Mouse (Mus musculus) E14TG2a.4 (cell line): ENCODE results near the gene Dpm1.

ENCODE experiments used
- H3K27me3 ChIP-seq: 2 replicates; pipeline ENCODE4 v1.6.1; 2014; ENCODE audit warnings: low read length, control low read depth; ENCODE audit not compliant: insufficient read depth
- H3K36me3 ChIP-seq: 2 replicates; pipeline ENCODE4 v1.6.1; 2014; ENCODE audit warnings: low read length, control low read depth; ENCODE audit not compliant: insufficient read depth
- H3K4me1 ChIP-seq: replicated peaks from 2 replicates; pipeline ENCODE4 v1.6.1; 2014; ENCODE audit warnings: low read depth, low read length, control low read depth
- H3K4me3 ChIP-seq: replicated peaks from 2 replicates; pipeline ENCODE4 v1.5.1; 2014; ENCODE audit warnings: mild to moderate bottlenecking, low read length
- H3K9me3 ChIP-seq: 2 replicates; pipeline ENCODE4 v1.6.1; 2014; ENCODE audit warnings: low read length, control low read depth
- CTCF ChIP-seq: conservative IDR thresholded peaks from 2 replicates; pipeline ENCODE4 v1.5.1; 2014; ENCODE audit warnings: low read length
- NANOG ChIP-seq: IDR thresholded peaks from 2 replicates; pipeline ENCODE4 v1.6.1; 2014; ENCODE audit warnings: borderline replicate concordance, low read length, mixed read lengths
- POU5F1 ChIP-seq: IDR thresholded peaks from 2 replicates; pipeline ENCODE4 v1.6.1; 2014; ENCODE audit warnings: low read length, borderline replicate concordance

Gene Dpm1

DNA sequence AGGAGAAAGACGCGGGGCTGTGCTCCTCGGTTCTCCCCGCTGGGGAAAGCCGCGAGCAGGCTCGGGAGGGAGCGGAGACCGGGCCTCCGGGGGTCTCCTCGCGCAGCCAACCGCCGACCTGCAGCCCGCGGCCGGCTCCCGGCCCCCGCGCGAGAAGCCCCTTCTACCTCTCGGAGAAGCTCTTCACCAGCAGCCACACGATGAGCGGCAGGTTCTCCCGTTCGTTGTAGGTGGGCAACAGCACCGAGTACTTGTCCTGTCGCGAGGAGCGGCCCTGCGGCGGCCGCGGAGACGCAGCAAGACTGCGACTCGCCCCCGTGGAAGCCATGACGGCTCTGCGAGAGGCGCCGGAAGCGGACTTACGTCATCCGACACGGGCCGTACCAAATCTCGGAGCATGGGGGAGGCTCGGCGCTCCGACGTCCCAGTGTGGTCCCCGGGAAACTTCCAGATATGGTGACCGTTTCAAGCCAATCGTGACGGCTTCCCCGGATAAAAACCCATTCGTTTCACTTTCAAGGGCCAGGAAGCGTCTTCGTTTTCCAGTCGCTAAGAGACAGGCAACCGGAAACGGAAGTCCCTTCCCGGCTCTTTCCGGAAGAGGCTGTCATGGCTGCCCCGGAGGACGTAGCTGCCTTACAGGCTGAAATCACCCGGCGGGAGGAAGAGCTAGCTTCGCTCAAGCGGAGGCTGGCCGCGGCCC is at the start of gene Dpm1, which contains the start of the genes Gm20716 and Mocs3:
TSS of gene Dpm1 (minus strand) at position 566 of the 703 bp plus-strand sequence.
TSS of gene Gm20716 (minus strand) at position 339 of the 703 bp plus-strand sequence.
TSS of gene Mocs3 (plus strand) at position 597 of the 703 bp plus-strand sequence.
- H3K4me3 ChIP-seq: peak within 1 kb of the TSS; percentile 100
- TF ChIP-seq CTCF (no peak), POU5F1 (no peak), NANOG (no peak)
- H3K4me1 ChIP-seq: peaks cover 47% of the 10 kb centered on the region
- H3K36me3 ChIP-seq: peaks cover 58% of the 10 kb centered on the region
- no peaks in the 10 kb centered on the region for H3K9me3 ChIP-seq
- H3K27me3 ChIP-seq: 0 out of 2 replicates have a peak, but pooled peaks cover 3% of the 10 kb centered on the region

DNA sequence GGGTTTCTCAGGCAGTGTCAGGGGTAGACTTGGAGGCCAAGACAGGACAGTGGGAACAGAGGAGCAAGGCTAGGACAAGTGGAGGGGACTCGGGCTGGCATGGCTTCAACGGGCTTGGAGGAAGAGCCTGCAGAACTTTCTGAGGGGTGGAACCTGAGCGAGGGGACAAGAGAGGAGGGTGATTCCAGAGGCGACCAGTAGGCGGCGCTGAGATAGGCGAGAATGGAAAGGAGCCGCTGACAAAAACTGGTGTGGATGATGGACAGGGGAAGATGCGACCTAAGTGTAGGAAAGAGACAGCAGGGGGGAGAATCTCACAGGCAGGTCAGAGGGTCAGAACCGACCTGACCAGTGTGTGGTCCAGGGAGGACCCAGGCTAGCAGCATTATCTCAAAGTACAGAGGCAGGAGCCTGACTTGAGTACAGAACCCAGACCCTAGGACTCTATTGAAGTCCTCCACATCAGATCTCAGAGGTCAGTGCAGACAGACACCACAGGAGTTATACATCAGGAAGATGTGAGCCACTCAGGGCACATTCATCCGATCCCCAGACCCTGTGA is 44.1 kb upstream of the Dpm1 start:
- H3K4me1 ChIP-seq: peaks cover 20% of the 10 kb centered on the region
- peaks cover 98% of the 10 kb centered on the region for H3K27me3 ChIP-seq
- TF ChIP-seq CTCF (peak; percentile 97), POU5F1 (no peak)
- no peak overlapping the region for H3K4me3 ChIP-seq
- H3K36me3 ChIP-seq: no peaks in the 10 kb centered on the region
- H3K9me3 ChIP-seq: no peaks in the 10 kb centered on the region

DNA sequence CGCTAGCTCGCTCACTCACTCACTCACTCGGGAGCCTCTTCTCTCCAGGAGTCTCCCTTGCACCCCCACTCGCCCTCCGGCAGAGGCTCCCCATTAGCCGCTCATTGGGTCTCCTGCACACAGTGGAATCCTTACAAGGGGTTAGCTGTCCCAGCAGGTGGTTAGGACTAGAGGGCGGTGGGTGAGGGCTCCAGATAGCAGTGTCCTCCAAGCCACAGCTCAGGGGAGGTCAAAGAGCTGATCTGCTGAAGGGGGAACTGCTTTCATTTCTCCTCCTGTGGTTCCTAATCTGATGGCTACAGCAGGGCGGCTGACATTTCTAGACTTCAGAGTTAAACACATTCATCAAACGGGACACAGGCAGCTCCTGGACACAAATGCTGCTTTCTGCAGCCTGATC is 43.0 kb upstream of the Dpm1 start:
- H3K9me3 ChIP-seq: no peaks in the 10 kb centered on the region
- TF ChIP-seq NANOG: no peak
- no peak for TF ChIP-seq CTCF
- TF ChIP-seq POU5F1: no peak
- peaks cover 26% of the 10 kb centered on the region for H3K4me1 ChIP-seq

DNA sequence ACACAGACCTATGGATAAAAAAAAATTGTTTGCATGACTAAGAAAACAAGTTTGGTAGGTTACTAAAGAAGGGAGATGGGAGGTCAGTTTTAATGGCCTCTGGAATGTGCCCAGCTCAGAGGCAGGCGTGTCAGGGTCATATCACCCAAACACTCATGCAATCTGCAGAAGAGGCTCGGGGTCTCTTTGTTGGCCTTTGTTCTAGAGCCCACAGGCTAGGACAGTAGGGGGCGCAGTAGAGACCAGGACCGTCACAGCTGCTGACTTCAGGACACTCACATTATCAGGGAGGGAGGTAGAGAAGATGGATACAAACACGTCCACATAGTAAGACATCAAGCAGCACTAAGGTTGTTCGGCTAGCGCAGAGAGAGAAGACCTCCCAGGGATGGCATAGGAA is 37.6 kb upstream of the Dpm1 start:
- H3K4me1 ChIP-seq: peaks cover 12% of the 10 kb centered on the region
- peak overlapping the region; percentile 71 for H3K4me3 ChIP-seq
- H3K36me3 ChIP-seq: no peaks in the 10 kb centered on the region
- peaks cover 70% of the 10 kb centered on the region for H3K27me3 ChIP-seq
- no peaks in the 10 kb centered on the region for H3K9me3 ChIP-seq
- TF ChIP-seq CTCF: peak; percentile 88
- no peak for TF ChIP-seq POU5F1

More for the DNA sequence above, 43.0 kb upstream of the Dpm1 start:
- no peaks in the 10 kb centered on the region for H3K36me3 ChIP-seq
- H3K4me3 ChIP-seq: peak overlapping the region; percentile 23; the same call in 1 of the 2 replicates
- peaks cover 97% of the 10 kb centered on the region for H3K27me3 ChIP-seq

DNA sequence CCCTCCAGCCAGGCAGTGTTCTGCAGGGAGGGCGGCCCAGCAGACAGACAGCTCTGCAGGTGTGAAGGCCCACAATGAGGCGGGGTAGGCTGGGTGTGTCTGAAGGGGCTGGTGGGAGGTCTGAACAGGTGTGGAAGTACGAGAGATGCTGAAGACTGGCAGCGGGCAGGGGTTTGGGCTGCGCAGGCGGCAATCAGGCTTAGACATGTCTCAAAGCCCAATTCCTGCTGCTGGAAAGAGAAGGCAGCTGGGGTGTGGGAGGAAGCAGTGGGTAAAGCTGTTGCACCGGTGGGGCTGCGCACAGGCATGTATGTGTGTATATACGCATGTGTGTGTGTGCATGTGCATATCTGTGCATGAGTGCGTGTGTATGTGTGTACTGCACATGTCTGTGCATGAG is 30.5 kb upstream of the Dpm1 start:
- Histone ChIP-seq H3K27me3 (peaks cover 47% of the 10 kb centered on the region), H3K4me3 (no peak overlapping the region), H3K9me3 (no peaks in the 10 kb centered on the region), H3K36me3 (no peaks in the 10 kb centered on the region), H3K4me1 (peaks cover 18% of the 10 kb centered on the region)
- TF ChIP-seq CTCF (no peak), NANOG (no peak), POU5F1 (no peak)

DNA sequence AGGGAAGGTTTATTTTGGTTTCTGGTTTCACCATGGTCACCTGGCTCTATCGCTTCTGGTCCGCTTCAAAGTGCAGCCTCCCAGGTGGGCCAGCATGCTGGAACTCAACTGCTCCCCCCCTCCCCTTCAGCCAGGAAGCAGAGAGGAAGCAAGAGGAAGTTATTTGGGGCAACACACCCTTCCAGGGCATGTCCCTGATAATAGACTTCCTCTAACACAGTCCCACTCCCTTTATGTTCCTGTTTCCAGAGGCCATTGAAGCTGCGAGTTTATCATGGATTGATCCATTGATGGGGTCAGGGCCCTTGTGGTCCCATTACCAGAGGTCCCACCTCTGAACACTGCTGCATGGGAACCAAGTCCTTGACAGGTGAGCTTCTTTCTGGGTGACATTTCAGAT is 29.7 kb upstream of the Dpm1 start:
- Histone ChIP-seq H3K9me3 (no peaks in the 10 kb centered on the region), H3K4me3 (no peak overlapping the region), H3K4me1 (peaks cover 18% of the 10 kb centered on the region), H3K27me3 (peaks cover 50% of the 10 kb centered on the region), H3K36me3 (no peaks in the 10 kb centered on the region)
- TF ChIP-seq POU5F1 (no peak), NANOG (no peak), CTCF (no peak)

DNA sequence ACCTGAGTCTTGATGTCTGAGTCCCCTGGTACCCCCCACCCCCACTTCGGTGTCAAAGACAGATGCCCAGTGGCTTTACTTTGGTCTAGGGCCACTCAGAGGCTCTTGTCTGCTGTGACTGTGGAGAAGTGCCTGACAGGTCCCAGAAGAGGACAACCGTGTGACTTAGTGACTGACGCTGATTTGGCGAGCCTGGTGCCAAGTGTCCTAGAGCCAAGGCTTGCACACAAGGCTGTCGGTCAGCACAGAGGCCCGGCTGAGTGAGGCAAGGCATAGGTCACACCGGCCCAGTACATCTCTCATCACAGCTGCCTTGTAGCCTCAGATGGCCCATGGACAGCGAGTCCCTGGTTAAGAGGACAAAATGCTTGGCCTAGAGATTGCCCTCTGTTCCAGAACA is 28.7 kb upstream of the Dpm1 start:
- no peaks in the 10 kb centered on the region for H3K9me3 ChIP-seq
- H3K27me3 ChIP-seq: peaks cover 46% of the 10 kb centered on the region
- TF ChIP-seq CTCF (no peak), NANOG (no peak), POU5F1 (no peak)
- peaks cover 28% of the 10 kb centered on the region for H3K4me1 ChIP-seq
- H3K36me3 ChIP-seq: no peaks in the 10 kb centered on the region
- H3K4me3 ChIP-seq: no peak overlapping the region

DNA sequence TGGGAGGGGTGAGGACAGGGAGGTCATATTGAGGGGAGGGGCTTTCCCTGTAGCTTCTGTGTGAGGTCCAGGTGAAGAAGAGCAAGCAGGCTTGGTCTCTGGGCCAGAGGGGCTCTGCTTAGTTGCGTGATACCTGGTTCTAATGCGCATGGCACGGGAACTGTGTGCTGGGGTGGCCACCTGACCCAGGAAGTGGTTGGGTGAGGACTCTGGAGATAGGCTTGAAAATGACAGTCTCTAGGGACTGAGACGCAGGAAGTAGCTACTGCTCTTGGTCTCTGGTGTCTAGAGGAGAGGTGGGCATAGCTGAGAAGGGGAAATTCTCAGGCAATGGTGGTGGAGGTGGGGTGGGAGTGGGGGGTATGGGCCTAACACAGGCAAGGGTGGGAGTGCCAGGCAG is 26.8 kb upstream of the Dpm1 start:
- H3K9me3 ChIP-seq: no peaks in the 10 kb centered on the region
- H3K4me1 ChIP-seq: peaks cover 31% of the 10 kb centered on the region
- TF ChIP-seq NANOG (no peak), CTCF (no peak), POU5F1 (no peak)
- H3K36me3 ChIP-seq: no peaks in the 10 kb centered on the region
- H3K27me3 ChIP-seq: peaks cover 31% of the 10 kb centered on the region
- H3K4me3 ChIP-seq: no peak overlapping the region
